Mouse (Mus musculus) activated CD4-positive, CD25-positive, alpha-beta regulatory T cell, adult 4 months (primary cell): ENCODE data around the gene Vta1. TPM values are rescaled to one million over a fixed set of nuclear protein-coding genes. Genes with fewer than 3 reads are reported as not detected.
A peak's percentile ranks its signal among the peaks of the same experiment; 100 is the strongest.

ENCODE experiments used
- ATAC-seq: one replicate; pipeline ENCODE4 v1.8.0; 2017
- polyA plus RNA-seq, 2 experiments: library from polyadenylated mRNA; unstranded; fragments of 100-300 nt; shearing (Covaris generic); gene quantifications; one replicate each; pipeline ENCODE4 v1.2.1; 2017

The Vta1 gene
- 10 to 100 TPM; 85.4 to 92.7 TPM for polyA plus RNA-seq

- ATAC-seq, result peak; percentile 98
These were observed at the start of gene Vta1, which contains the start of gene Nmbr for GRCm38 (mm10) chr10:14705072-14706066. Gene Vta1 (minus strand): TSS chr10:14705560. Gene Nmbr (plus strand): TSS chr10:14705591.

- no peak for ATAC-seq
These were observed 28.9 kb upstream of the Vta1 start for GRCm38 (mm10) chr10:14734285-14734684.

GRCm38 (mm10) chr10:14725671-14726070 is 20.3 kb upstream of the Vta1 start:
- no peak for ATAC-seq

- no peak for ATAC-seq
These were observed 12.8 kb upstream of the Vta1 start, which contains the start of gene Gje1 for GRCm38 (mm10) chr10:14718114-14718513. Gene Gje1 (minus strand): TSS chr10:14718214.

- no peak for ATAC-seq
These were observed 1.4 kb downstream of the Vta1 start for GRCm38 (mm10) chr10:14703830-14704420.

- no peak for ATAC-seq
These were observed 2.1 kb downstream of the Vta1 start for GRCm38 (mm10) chr10:14703239-14703638.

GRCm38 (mm10) chr10:14690349-14690748 is 15.0 kb downstream of the Vta1 start:
- no peak for ATAC-seq

- no peak for ATAC-seq
These were observed 16.4 kb downstream of the Vta1 start for GRCm38 (mm10) chr10:14688785-14689442.

- ATAC-seq, result no peak
These were observed 19.7 kb downstream of the Vta1 start for GRCm38 (mm10) chr10:14685663-14686062.

GRCm38 (mm10) chr10:14666147-14666546 is 39.2 kb downstream of the Vta1 start:
- ATAC-seq, result no peak

- no peak for ATAC-seq
These were observed 44.5 kb downstream of the Vta1 start for GRCm38 (mm10) chr10:14660875-14661274.

- no peak for ATAC-seq
These were observed 65.7 kb downstream of the Vta1 start for GRCm38 (mm10) chr10:14639635-14640034.

- no peak for ATAC-seq
These were observed 66.3 kb downstream of the Vta1 start for GRCm38 (mm10) chr10:14639043-14639442.

GRCm38 (mm10) chr10:14625706-14626105 is 79.7 kb downstream of the Vta1 start:
- no peak for ATAC-seq

GRCm38 (mm10) chr10:14619156-14619555 is 86.2 kb downstream of the Vta1 start:
- ATAC-seq, result no peak

GRCm38 (mm10) chr10:14618301-14618700 is 87.1 kb downstream of the Vta1 start:
- ATAC-seq, result no peak

- no peak for ATAC-seq
These were observed 89.9 kb downstream of the Vta1 start for GRCm38 (mm10) chr10:14615441-14615840.

- no peak for ATAC-seq
These were observed 97.8 kb downstream of the Vta1 start for GRCm38 (mm10) chr10:14607597-14607996.

Other genes with a start within 250 kb of the Vta1 start
- gene Adgrg6, start 159.9 kb downstream of the Vta1 start, polyA plus RNA-seq, result not detected
- gene Nmbr, start within 50 bp of the Vta1 start, polyA plus RNA-seq, result not detected
- not detected for gene Gje1, start 12.7 kb upstream of the Vta1 start, polyA plus RNA-seq